Mouse (Mus musculus) ES-E14 (cell line): ENCODE measurements around the gene Gm9833.

ENCODE experiments used
- CHD2 ChIP-seq: IDR thresholded peaks from 2 replicates; pipeline ENCODE4 v1.6.1; 2014; ENCODE audit warnings: mild to moderate bottlenecking, low read depth, low read length, inconsistent platforms
- HCFC1 ChIP-seq: IDR thresholded peaks from 2 replicates; pipeline ENCODE4 v1.6.1; 2012; ENCODE audit warnings: low read length, inconsistent platforms, borderline replicate concordance; ENCODE audit not compliant: insufficient read depth
- MAFK ChIP-seq: IDR thresholded peaks from 2 replicates; pipeline ENCODE4 v1.6.1; 2014; ENCODE audit warnings: mild to moderate bottlenecking, low read depth, low read length, inconsistent platforms; ENCODE audit not compliant: insufficient read depth
- ZC3H11A ChIP-seq: IDR thresholded peaks from 2 replicates; pipeline ENCODE4 v1.6.1; 2012; ENCODE audit warnings: low read depth, mild to moderate bottlenecking, inconsistent platforms, low read length, borderline replicate concordance
- ZNF384 ChIP-seq: IDR thresholded peaks from 2 replicates; pipeline ENCODE4 v1.6.1; 2012; ENCODE audit warnings: low read depth, low read length, inconsistent platforms

- TF ChIP-seq HCFC1 (no peak), CHD2 (no peak), MAFK (no peak), ZC3H11A (no peak), ZNF384 (no peak)
Measured at GRCm38 (mm10) chr3:10125301-10125700, 37.4 kb downstream of the Gm9833 start.
